Mouse (Mus musculus) kidney, adult 9 months (tissue): ENCODE measurements around the gene Phlpp1.
A peak's percentile ranks its signal among the peaks of the same experiment; 100 is the strongest.

Source experiments
- DNase-seq: peaks from one replicate; pipeline ENCODE4 v3.0.0; 2022

The Phlpp1 gene

DNA sequence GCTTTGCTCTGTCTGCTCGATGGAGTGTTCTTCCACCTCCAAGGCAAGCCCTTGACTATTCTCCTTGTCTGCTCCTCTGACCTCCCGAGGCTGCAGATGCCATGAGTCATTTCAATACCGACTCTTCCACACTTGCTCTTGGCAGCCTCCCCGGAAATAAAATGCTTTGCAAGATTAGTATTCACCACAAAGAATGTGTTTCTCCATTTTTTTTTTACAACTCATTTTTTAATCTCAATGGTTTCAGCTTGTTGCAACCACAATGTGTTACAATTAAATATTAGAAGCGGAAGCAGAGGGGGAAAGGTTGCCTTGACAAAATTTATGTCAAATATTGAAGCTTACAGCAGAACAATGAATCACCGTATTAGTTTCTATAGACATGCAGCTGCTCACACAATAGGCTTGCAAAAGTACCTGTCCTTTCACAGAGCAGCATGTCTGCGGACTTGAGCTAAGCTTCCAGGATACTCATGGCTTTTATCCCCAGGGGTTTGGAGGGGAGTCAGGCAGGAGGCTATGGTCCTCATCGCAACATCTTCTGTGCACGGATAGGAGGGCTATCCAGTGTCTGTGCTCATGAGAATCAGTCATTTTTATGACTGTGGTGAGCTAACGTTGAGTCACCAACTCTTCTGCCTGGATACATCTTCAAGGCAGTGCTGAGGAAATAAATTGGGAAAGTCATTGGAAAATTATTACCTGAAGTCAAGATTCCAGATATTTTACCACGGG lies 229.5 kb downstream of the Phlpp1 start:
- DNase-seq = peak; percentile 29

DNA sequence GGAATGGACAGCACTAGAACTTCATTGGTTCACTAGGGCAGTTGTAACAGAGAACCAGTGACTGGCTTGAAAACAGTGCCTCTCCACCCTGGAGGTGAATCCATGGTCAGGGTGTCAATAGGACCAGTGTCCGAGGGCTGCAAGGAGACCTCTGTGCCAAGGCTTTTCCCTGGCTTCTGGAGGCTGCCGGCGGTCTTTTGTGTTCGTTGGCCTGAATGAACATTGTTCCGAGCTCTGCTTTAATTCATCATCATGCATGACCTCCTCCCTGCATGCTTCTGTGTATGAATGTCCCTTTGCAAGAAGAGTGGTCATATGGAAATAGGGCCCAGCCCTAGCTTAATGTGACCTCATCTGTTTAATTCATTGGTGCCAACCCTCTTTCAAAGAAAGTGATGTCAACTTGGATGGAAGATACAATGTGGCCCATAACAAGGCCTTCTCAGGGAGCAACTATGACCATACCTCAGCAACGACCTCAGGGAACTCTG lies 231.5 kb downstream of the Phlpp1 start:
- DNase-seq = no peak

DNA sequence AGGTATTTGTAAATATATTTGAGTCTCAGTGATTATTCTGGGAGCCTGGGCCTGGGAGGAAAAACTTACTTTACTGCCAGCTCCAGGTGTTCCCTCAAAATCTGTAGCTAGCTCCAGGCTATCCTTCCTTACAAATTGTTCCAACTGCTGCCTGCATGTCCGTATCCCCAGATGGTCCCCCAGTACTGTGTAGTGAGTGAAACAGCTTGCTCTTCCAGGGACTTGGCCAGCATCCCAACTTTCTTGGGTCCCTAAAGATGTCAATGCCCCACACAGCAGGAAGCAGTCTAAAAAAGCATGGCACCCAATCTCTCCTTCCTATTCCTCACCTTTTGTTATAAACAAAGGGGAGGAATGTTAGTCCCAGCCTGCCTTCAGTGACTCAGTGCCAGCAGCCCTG lies 235.3 kb downstream of the Phlpp1 start:
- DNase-seq = no peak

DNA sequence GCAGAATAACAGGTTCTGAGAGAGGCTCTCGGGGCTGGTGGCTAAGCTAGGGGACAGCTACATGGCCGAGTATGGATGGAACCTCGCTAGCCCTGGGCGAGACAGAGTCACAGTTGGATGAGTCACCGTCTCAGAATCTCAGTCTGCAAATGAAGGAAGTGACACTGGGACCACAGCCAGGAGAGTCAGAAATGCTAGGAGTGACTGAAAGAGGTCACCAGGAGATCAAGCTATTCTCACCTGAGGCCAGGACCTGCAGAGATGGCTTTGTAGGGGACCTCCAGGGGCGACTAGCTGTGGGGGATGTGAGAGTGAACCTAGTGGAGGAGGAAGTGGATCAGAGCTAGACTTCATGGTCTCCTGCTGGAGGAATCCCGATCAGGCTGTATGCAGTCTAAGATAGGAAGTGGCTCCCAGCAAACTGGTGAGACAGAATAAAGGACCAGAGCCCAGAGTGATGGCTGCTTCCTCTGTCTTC lies 236.4 kb downstream of the Phlpp1 start:
- peak; percentile 50 for DNase-seq

DNA sequence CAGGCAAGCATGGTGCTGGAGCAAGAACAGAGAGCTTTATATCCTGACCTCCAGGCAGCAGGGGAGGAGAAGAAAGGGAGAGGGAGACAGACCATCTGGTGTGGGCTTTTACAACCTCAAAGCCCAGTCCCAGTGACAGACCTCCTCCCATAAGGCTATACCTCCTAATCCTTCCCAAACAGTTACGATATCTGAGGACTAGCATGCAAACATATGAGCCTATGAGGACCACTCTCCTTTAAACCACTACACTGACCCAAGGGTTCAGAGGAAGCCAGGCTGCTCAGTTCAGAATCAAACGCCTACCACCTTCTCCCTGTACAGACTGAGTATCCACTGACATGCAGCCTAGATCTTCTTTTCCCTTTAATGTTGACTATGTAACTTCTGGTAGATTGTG lies 239.3 kb downstream of the Phlpp1 start:
- no peak for DNase-seq

DNA sequence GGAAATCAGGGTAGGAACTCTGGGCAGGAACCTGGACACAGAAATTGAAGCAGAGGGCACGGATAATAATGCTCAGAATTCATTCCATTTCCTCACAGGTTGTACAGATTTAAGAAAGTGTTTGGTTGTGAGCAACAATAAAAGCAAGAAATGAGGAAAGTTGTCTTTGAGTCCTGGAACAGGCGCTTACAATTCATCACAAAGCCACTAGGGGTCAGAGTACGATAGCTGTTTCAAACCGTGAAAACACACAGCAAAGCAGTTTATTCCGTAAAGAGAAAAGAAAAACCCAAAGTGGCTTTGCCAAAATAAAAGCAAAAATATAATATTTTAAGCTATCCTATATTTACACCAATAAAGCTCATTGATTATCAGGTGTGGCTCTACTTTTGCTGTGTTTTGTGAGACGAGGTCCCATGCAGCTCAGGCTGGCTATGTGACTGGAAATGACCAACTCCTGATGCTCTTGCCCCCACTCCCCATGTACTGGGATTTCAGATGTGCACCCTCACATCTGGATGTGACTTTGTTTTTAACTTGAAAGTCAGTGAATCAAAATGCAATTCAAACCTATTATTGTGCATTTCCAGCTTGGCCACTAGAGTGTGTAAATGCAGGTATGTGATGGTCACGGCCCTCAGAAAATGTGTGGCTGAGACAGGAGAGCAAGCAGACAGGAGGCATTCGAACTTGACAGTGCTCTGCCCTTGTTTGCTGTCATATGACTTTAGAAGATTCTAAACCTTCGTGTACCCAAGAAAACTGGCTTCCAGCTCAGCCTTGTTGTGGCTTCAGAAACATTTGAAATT lies 253.8 kb downstream of the Phlpp1 start:
- peak; percentile 42 for DNase-seq

DNA sequence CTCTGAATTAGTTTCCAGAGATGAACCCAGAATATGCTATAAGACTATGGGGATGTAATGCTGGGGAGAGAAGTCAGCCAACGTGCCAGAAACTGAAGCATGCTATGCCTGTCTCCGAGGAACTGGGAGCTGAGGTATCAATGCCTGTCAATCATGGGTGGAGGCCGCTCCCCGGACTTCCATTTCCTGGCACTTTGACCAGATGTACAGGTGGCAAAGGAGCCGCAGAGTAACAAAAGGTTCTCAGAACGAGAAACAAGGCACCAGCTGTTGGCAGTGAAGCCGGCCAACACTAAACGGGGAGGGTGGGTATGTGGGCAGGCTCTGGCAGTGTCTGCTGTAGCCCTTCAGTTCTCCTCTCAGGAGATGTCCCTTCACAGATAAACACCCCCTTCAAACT lies 256.6 kb downstream of the Phlpp1 start:
- no peak for DNase-seq

DNA sequence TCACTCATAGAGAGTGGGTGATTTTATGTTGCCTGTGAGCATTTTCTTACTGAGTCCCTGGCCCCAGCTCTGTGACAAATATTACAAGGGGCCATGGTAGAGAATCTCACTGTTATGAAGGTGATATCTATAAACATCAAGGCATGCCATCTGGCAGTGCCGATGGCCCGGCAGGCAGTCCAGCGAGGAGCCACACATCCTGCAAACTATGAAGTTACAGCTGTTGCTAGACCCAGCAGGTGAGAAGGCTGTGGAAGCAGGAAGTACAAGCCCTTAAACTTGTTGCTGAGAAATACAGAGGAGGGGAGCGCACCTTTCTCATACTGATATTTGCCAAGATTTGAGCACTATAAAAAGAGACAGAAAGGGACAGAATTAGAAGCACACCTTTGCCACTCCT lies 257.0 kb downstream of the Phlpp1 start:
- DNase-seq = no peak

DNA sequence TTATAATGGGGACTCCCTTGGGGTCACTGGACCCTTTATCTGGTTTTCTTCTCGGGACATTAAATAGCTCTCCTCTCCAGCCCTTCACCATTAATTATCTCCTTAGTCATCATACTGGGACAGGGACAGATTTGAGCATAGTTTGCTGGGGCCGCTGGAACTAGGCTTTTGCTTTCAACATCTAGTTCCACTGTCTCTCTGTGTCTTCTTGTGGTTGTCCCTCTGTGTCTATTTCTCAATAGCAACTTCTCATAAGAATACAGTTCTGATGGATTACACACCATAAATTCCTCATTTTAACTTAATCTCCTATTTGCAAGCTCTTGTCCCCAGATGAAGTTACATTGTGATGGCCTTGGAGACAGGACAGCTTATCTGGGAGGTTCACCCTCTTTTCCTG lies 262.0 kb downstream of the Phlpp1 start:
- DNase-seq = no peak
